Mouse (Mus musculus): Measurements from ENCODE around the gene Kcna3.

Gene Kcna3

GRCm38 (mm10) chr3:107035521-107036457 lies at the start of gene Kcna3:
TSS of gene Kcna3 (plus strand) at chr3:107036169.
- in situ Hi-C loops (cut with MboI): no loop called here

GRCm38 (mm10) chr3:106991334-106991733 lies 44.6 kb upstream of the Kcna3 start:
- in situ Hi-C loops (cut with MboI): no loop called here

- in situ Hi-C loops (cut with MboI): no loop called here
Observed at GRCm38 (mm10) chr3:106995347-106995746, 40.6 kb upstream of the Kcna3 start.

GRCm38 (mm10) chr3:106996186-106996585 lies 39.8 kb upstream of the Kcna3 start:
- in situ Hi-C loops (cut with MboI): no loop called here

GRCm38 (mm10) chr3:106998370-106998769 lies 37.6 kb upstream of the Kcna3 start:
- in situ Hi-C loops (cut with MboI): no loop called here

GRCm38 (mm10) chr3:107000165-107000564 lies 35.8 kb upstream of the Kcna3 start:
- in situ Hi-C loops (cut with MboI): no loop called here

- in situ Hi-C loops (cut with MboI): no loop called here
Observed at GRCm38 (mm10) chr3:107002249-107003123, 33.5 kb upstream of the Kcna3 start.

- in situ Hi-C loops (cut with MboI): no loop called here
Observed at GRCm38 (mm10) chr3:107009329-107010076, 26.5 kb upstream of the Kcna3 start.

GRCm38 (mm10) chr3:107018286-107018685 lies 17.7 kb upstream of the Kcna3 start:
- in situ Hi-C loops (cut with MboI): no loop called here

GRCm38 (mm10) chr3:107031547-107031946 lies 4.4 kb upstream of the Kcna3 start:
- in situ Hi-C loops (cut with MboI): no loop called here

- in situ Hi-C loops (cut with MboI): no loop called here
Observed at GRCm38 (mm10) chr3:107034776-107035175, 1.2 kb upstream of the Kcna3 start.

- in situ Hi-C loops (cut with MboI): no loop called here
Observed at GRCm38 (mm10) chr3:107036458-107037039, 580 bp downstream of the Kcna3 start.

GRCm38 (mm10) chr3:107037105-107037504 lies 1.1 kb downstream of the Kcna3 start:
- in situ Hi-C loops (cut with MboI): no loop called here

GRCm38 (mm10) chr3:107037536-107038155 lies 1.7 kb downstream of the Kcna3 start:
- in situ Hi-C loops (cut with MboI): no loop called here

- in situ Hi-C loops (cut with MboI): no loop called here
Observed at GRCm38 (mm10) chr3:107038156-107038536, 2.2 kb downstream of the Kcna3 start.

GRCm38 (mm10) chr3:107038661-107039223 lies 2.8 kb downstream of the Kcna3 start:
- in situ Hi-C loops (cut with MboI): no loop called here

GRCm38 (mm10) chr3:107039306-107039705 lies 3.3 kb downstream of the Kcna3 start:
- in situ Hi-C loops (cut with MboI): no loop called here

GRCm38 (mm10) chr3:107040408-107040807 lies 4.4 kb downstream of the Kcna3 start:
- in situ Hi-C loops (cut with MboI): no loop called here

- in situ Hi-C loops (cut with MboI): no loop called here
Observed at GRCm38 (mm10) chr3:107041718-107042117, 5.7 kb downstream of the Kcna3 start.

GRCm38 (mm10) chr3:107061468-107061867 lies 25.5 kb downstream of the Kcna3 start:
- in situ Hi-C loops (cut with MboI): no loop called here

- in situ Hi-C loops (cut with MboI): no loop called here
Observed at GRCm38 (mm10) chr3:107062771-107063170, 26.8 kb downstream of the Kcna3 start.
